Mouse (Mus musculus): ENCODE measurements around the gene Myo1h. TPM values are rescaled to one million over a fixed set of nuclear protein-coding genes. Genes with fewer than 3 reads are reported as not detected.

The Myo1h gene
- total and polyA plus RNA-seq, 2 experiments from 2014 or later, result 0.44 to 0.67 TPM

GRCm38 (mm10) chr5:114370371-114370776 lies 81.4 kb downstream of the Myo1h start:
- ATAC-seq, result peak; percentile 59
- peaks cover 92% of the 10 kb centered on the region for H3K36me3 ChIP-seq (ENCODE audit: insufficient read depth)
- no peak overlapping the region for H3K27ac ChIP-seq (ENCODE audit: low read depth, low read length)
- H3K4me2 ChIP-seq (ENCODE audit: low read depth), result no peak overlapping the region
- no peaks in the 10 kb centered on the region for H3K4me1 ChIP-seq (ENCODE audit: insufficient read depth)
- 55% methylated on average over 9 of the region's 9 CpGs for WGBS
- peak; percentile 29 for DNase-seq
- H3K27me3 ChIP-seq (ENCODE audit: insufficient read depth, low read length), result no peaks in the 10 kb centered on the region
- no peaks in the 10 kb centered on the region for H3K9me3 ChIP-seq (ENCODE audit: low read length)
- TF ChIP-seq CTCF (IDR thresholded peaks at IDR 0.05; ENCODE audit: low read depth), result peak; percentile 38
- H3K4me3 ChIP-seq (ENCODE audit: low read depth, low read length), result no peak overlapping the region
- H3K9ac ChIP-seq, result no peak overlapping the region

- no peaks in the 10 kb centered on the region for H3K27me3 ChIP-seq (ENCODE audit: insufficient read depth, low read length)
- no peak overlapping the region for H3K4me2 ChIP-seq (ENCODE audit: low read depth)
- no peaks in the 10 kb centered on the region for H3K9me3 ChIP-seq (ENCODE audit: low read length)
- H3K27ac ChIP-seq (ENCODE audit: low read depth, low read length), result no peak overlapping the region
- no peak for DNase-seq
- ATAC-seq, result no peak
- 86% methylated on average over 3 of the region's 3 CpGs for WGBS
- no peaks in the 10 kb centered on the region for H3K4me1 ChIP-seq (ENCODE audit: insufficient read depth)
- no peak overlapping the region for H3K4me3 ChIP-seq (ENCODE audit: low read depth, low read length)
- TF ChIP-seq CTCF (IDR thresholded peaks at IDR 0.05; ENCODE audit: low read depth), result no peak
- H3K9ac ChIP-seq, result no peak overlapping the region
- H3K36me3 ChIP-seq (ENCODE audit: insufficient read depth), result peaks cover 83% of the 10 kb centered on the region
Observed at GRCm38 (mm10) chr5:114371331-114371730, 82.4 kb downstream of the Myo1h start.

DNA sequence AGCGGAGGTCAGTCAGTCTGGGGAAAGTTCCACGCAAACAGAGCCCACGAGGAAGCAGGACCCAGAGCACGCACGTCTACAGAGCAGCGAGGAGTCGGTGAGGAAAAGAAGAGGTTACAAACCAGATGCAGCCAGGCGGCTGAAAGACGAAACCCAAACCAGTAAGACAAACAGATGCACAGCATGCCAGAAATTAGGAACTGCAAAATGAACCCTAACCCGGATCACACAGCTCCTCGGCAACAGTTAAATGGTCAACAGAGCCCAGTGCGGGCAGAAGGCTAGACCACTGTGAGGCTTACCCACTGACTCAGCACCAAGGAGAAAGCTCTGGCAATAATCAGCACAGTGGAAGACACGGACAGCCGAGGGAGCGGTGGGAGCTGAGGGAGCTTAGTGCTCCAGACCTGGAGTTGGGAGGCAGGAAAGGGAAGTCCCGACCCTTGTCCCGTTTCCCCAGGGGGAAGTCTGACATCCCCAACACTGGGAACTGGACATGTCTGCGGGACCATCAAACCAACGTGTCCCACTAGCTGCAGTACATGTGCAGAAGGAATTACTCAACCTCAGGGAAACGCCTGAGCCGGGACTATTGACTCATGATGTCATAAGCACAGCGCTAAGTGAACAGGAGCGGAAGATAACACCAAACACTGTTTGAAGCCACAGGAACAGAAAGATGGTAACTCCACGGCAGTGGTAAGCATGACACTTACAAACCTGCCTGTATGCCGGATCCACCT lies 82.9 kb downstream of the Myo1h start:
- H3K4me1 ChIP-seq (ENCODE audit: insufficient read depth), result no peaks in the 10 kb centered on the region
- DNase-seq (no peak), ATAC-seq (no peak)
- H3K9me3 ChIP-seq (ENCODE audit: low read length), result no peaks in the 10 kb centered on the region
- no peak overlapping the region for H3K4me3 ChIP-seq (ENCODE audit: low read depth, low read length)
- no peak overlapping the region for H3K27ac ChIP-seq (ENCODE audit: low read depth, low read length)
- H3K27me3 ChIP-seq (ENCODE audit: insufficient read depth, low read length), result no peaks in the 10 kb centered on the region
- peaks cover 77% of the 10 kb centered on the region for H3K36me3 ChIP-seq (ENCODE audit: insufficient read depth)
- TF ChIP-seq CTCF (IDR thresholded peaks at IDR 0.05; ENCODE audit: low read depth), result no peak
- H3K9ac ChIP-seq, result no peak overlapping the region
- 86% methylated on average over 25 of the region's 25 CpGs for WGBS
- no peak overlapping the region for H3K4me2 ChIP-seq (ENCODE audit: low read depth)

- DNase-seq (no peak), ATAC-seq (no peak)
- TF ChIP-seq CTCF (IDR thresholded peaks at IDR 0.05; ENCODE audit: low read depth), result no peak
- 36% methylated on average over 11 of the region's 11 CpGs for WGBS
- Histone ChIP-seq H3K4me1 (ENCODE audit: insufficient read depth) (no peaks in the 10 kb centered on the region), H3K36me3 (ENCODE audit: insufficient read depth) (peaks cover 70% of the 10 kb centered on the region), H3K27me3 (ENCODE audit: insufficient read depth, low read length) (no peaks in the 10 kb centered on the region), H3K27ac (ENCODE audit: low read depth, low read length) (no peak overlapping the region), H3K9ac (no peak overlapping the region), H3K9me3 (ENCODE audit: low read length) (no peaks in the 10 kb centered on the region), H3K4me2 (ENCODE audit: low read depth) (no peak overlapping the region), H3K4me3 (ENCODE audit: low read depth, low read length) (no peak overlapping the region)
Observed at GRCm38 (mm10) chr5:114372565-114372964, 83.6 kb downstream of the Myo1h start.

DNA sequence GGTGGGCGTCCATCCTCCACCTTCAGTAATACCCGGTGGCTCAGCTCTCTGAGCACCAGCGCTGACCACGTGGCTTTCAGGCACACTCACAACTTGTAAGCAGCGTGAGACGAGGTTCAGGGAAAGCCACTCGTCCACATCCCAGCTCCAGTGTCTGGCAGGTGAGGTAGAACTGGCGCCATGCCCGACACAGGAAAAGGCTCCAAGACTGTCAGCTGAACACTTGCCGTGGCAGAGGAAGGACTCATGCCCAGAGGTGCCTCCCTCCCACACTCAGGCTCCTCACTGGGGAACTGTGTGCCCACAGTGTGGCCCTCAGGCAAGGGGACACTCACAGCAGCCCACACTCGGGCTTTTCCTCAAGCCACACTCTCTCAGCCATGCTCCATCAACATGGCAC lies 84.2 kb downstream of the Myo1h start:
- no peak for TF ChIP-seq CTCF (IDR thresholded peaks at IDR 0.05; ENCODE audit: low read depth)
- DNase-seq (no peak), ATAC-seq (no peak)
- H3K36me3 ChIP-seq (ENCODE audit: insufficient read depth), result peaks cover 64% of the 10 kb centered on the region
- 58% methylated on average over 11 of the region's 11 CpGs for WGBS
- no peaks in the 10 kb centered on the region for H3K9me3 ChIP-seq (ENCODE audit: low read length)
- H3K27ac ChIP-seq (ENCODE audit: low read depth, low read length), result no peak overlapping the region
- no peaks in the 10 kb centered on the region for H3K27me3 ChIP-seq (ENCODE audit: insufficient read depth, low read length)
- H3K9ac ChIP-seq, result no peak overlapping the region
- no peak overlapping the region for H3K4me3 ChIP-seq (ENCODE audit: low read depth, low read length)
- H3K4me2 ChIP-seq (ENCODE audit: low read depth), result no peak overlapping the region
- no peaks in the 10 kb centered on the region for H3K4me1 ChIP-seq (ENCODE audit: insufficient read depth)

DNA sequence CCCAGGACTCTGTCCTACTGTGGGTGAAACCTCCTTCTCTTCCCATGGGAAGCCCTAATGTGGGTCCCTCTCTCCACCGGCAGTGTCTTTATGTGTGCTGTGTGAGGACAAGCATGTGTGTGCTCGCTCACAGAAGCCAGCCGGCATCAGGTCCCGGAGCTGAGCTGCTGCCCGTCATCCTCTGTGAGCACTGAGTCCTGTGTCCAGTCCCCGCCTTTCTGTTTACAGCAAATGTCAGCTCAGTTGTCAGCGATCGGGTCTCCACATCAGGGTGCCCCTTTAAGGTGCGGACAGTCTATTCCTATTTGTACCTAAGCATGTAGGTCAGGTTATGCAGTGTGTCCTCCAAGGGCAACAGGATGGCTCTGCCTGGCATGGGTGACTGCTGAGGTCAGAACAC lies 84.6 kb downstream of the Myo1h start:
- no peaks in the 10 kb centered on the region for H3K4me1 ChIP-seq (ENCODE audit: insufficient read depth)
- DNase-seq (no peak), ATAC-seq (no peak)
- H3K27ac ChIP-seq (ENCODE audit: low read depth, low read length), result no peak overlapping the region
- TF ChIP-seq CTCF (IDR thresholded peaks at IDR 0.05; ENCODE audit: low read depth), result no peak
- H3K27me3 ChIP-seq (ENCODE audit: insufficient read depth, low read length), result no peaks in the 10 kb centered on the region
- no peak overlapping the region for H3K4me3 ChIP-seq (ENCODE audit: low read depth, low read length)
- WGBS, result 87% methylated on average over 9 of the region's 9 CpGs
- H3K9me3 ChIP-seq (ENCODE audit: low read length), result no peaks in the 10 kb centered on the region
- H3K36me3 ChIP-seq (ENCODE audit: insufficient read depth), result peaks cover 60% of the 10 kb centered on the region
- no peak overlapping the region for H3K4me2 ChIP-seq (ENCODE audit: low read depth)
- no peak overlapping the region for H3K9ac ChIP-seq

GRCm38 (mm10) chr5:114374409-114375213 lies 85.6 kb downstream of the Myo1h start:
- Histone ChIP-seq H3K27me3 (ENCODE audit: insufficient read depth, low read length) (no peaks in the 10 kb centered on the region), H3K4me2 (ENCODE audit: low read depth) (no peak overlapping the region), H3K4me1 (ENCODE audit: insufficient read depth) (peaks cover 3% of the 10 kb centered on the region; the same call in 1 of the 2 replicates), H3K27ac (ENCODE audit: low read depth, low read length) (no peak overlapping the region), H3K36me3 (ENCODE audit: insufficient read depth) (peaks cover 50% of the 10 kb centered on the region), H3K9ac (no peak overlapping the region), H3K4me3 (ENCODE audit: low read depth, low read length) (no peak overlapping the region), H3K9me3 (ENCODE audit: low read length) (no peaks in the 10 kb centered on the region)
- no peak for TF ChIP-seq CTCF (IDR thresholded peaks at IDR 0.05; ENCODE audit: low read depth)
- ATAC-seq (no peak), DNase-seq (no peak)
- WGBS, result 92% methylated on average over 23 of the region's 23 CpGs

All from forebrain, postnatal 0 days (tissue).